Mouse (Mus musculus): ENCODE measurements around the gene Tmem120b.

Tmem120b gene

GRCm38 (mm10) chr5:123141555-123142160, 73.4 kb downstream of the Tmem120b start:
- peak; percentile 55 to 78 for DNase-seq

GRCm38 (mm10) chr5:123142161-123143157, 74.2 kb downstream of the Tmem120b start, which contains the start of gene Setd1b:
Setd1b (plus strand) TSS chr5:123142193.
- peak; percentile 69 to 86 for DNase-seq

GRCm38 (mm10) chr5:123143251-123143970, 75.2 kb downstream of the Tmem120b start:
- peak; percentile 57 to 59 for DNase-seq

- DNase-seq, result no peak
Measured at GRCm38 (mm10) chr5:123143971-123144745, 75.9 kb downstream of the Tmem120b start.

GRCm38 (mm10) chr5:123144746-123145590, 76.8 kb downstream of the Tmem120b start:
- DNase-seq, result no peak

- peak in 1 of 2 experiments; percentile 25 for DNase-seq
Measured at GRCm38 (mm10) chr5:123146357-123146756, 78.1 kb downstream of the Tmem120b start.

- peak in 1 of 2 experiments; percentile 33 for DNase-seq
Measured at GRCm38 (mm10) chr5:123147569-123147968, 79.4 kb downstream of the Tmem120b start.

- DNase-seq, result peak in 1 of 2 experiments; percentile 40
Measured at GRCm38 (mm10) chr5:123148073-123148722, 80.0 kb downstream of the Tmem120b start.

GRCm38 (mm10) chr5:123149451-123150400, 81.5 kb downstream of the Tmem120b start:
- peak; percentile 91 to 94 for DNase-seq

GRCm38 (mm10) chr5:123150641-123151040, 82.4 kb downstream of the Tmem120b start:
- DNase-seq, result peak; percentile 42 to 67

GRCm38 (mm10) chr5:123151077-123151476, 82.9 kb downstream of the Tmem120b start:
- DNase-seq, result peak in 1 of 2 experiments; percentile 67

- no peak for DNase-seq
Measured at GRCm38 (mm10) chr5:123151707-123152362, 83.6 kb downstream of the Tmem120b start.

GRCm38 (mm10) chr5:123152901-123153300, 84.7 kb downstream of the Tmem120b start:
- no peak for DNase-seq

- DNase-seq, result peak; percentile 74 to 85
Measured at GRCm38 (mm10) chr5:123155425-123155824, 87.2 kb downstream of the Tmem120b start.

GRCm38 (mm10) chr5:123156763-123157162, 88.5 kb downstream of the Tmem120b start:
- DNase-seq, result peak in 1 of 2 experiments; percentile 78

- no peak for DNase-seq
Measured at GRCm38 (mm10) chr5:123157972-123158371, 89.8 kb downstream of the Tmem120b start.

- no peak for DNase-seq
Measured at GRCm38 (mm10) chr5:123159446-123159845, 91.2 kb downstream of the Tmem120b start.

GRCm38 (mm10) chr5:123159866-123160265, 91.7 kb downstream of the Tmem120b start:
- no peak for DNase-seq

GRCm38 (mm10) chr5:123160341-123160740, 92.1 kb downstream of the Tmem120b start:
- no peak for DNase-seq
